Mouse (Mus musculus) G1E (cell line): ENCODE results near the gene Ube4b. TPM values are rescaled to one million over a fixed set of nuclear protein-coding genes. Genes with fewer than 3 reads are reported as not detected.
"Not testable (repeated sequence)": the region's sequence is repeated elsewhere in the genome, so short reads cannot be mapped to it uniquely, and the experiment has no call there.

Experiments used
- ATAC-seq: 2 replicates; pipeline ENCODE4 v1.8.0; 2016; ENCODE audit warnings: mild to moderate bottlenecking; ENCODE audit not compliant: insufficient number of reproducible peaks, poor library complexity, low FRiP score, severe bottlenecking; ENCODE audit errors: extremely low read depth
- DNase-seq: peaks from one replicate; pipeline ENCODE4 v3.0.0; 2012; ENCODE audit warnings: low spot score
- H3K27me3 ChIP-seq: 2 replicates; pipeline ENCODE4 v1.6.1; 2012; ENCODE audit warnings: mild to moderate bottlenecking, low read length, inconsistent platforms; ENCODE audit not compliant: insufficient read depth
- H3K36me3 ChIP-seq: replicated peaks from 2 replicates; pipeline ENCODE3; 2012; ENCODE audit warnings: mild to moderate bottlenecking, inconsistent platforms
- H3K4me1 ChIP-seq: 2 replicates; pipeline ENCODE4 v1.6.1; 2012; ENCODE audit warnings: low read depth, low read length, inconsistent platforms, mixed read lengths; ENCODE audit not compliant: insufficient read depth
- H3K4me3 ChIP-seq: 2 replicates; pipeline ENCODE4 v1.5.1; 2012; ENCODE audit warnings: low read depth, mild to moderate bottlenecking, inconsistent platforms, low read length, moderate library complexity, mixed read lengths
- H3K9me3 ChIP-seq: replicated peaks from 2 replicates; pipeline ENCODE4 v1.6.1; 2012; ENCODE audit warnings: inconsistent platforms
- CTCF ChIP-seq: IDR thresholded peaks from 2 replicates; pipeline ENCODE4 v1.5.1; 2012; ENCODE audit warnings: low read depth, low read length, inconsistent platforms, mixed read lengths
- GATA1 ChIP-seq: IDR thresholded peaks from 2 replicates; pipeline ENCODE4 v1.6.1; 2012; ENCODE audit warnings: borderline replicate concordance, low read length, inconsistent platforms, mixed read lengths
- GATA2 ChIP-seq: IDR thresholded peaks from 2 replicates; pipeline ENCODE4 v1.6.1; 2012; ENCODE audit warnings: low read depth, low read length, inconsistent platforms, borderline replicate concordance
- POLR2AphosphoS5 ChIP-seq: IDR thresholded peaks from 2 replicates; pipeline ENCODE4 v1.6.1; 2012; ENCODE audit warnings: low read depth, low read length, inconsistent platforms; ENCODE audit not compliant: insufficient replicate concordance
- TAL1 ChIP-seq: conservative IDR thresholded peaks from 2 replicates; pipeline ENCODE4 v1.6.1; 2012; ENCODE audit warnings: low read depth, low read length, inconsistent platforms, mixed read lengths
- polyA plus RNA-seq: library from polyadenylated mRNA; stranded (reverse); fragments of >175 nt; gene quantifications from 2 replicates; pipeline ENCODE4 v1.2.3, GENCODE M21; 2012
- total RNA-seq, 2 experiments: library from RNA; stranded (forward) in 1 of 2; stranded (reverse) in 1 of 2; fragments of 200-1000 nt in 1 of 2; fragments of >200 nt in 1 of 2; fragmentation: Nextera tagmentation in 1 of 2; gene quantifications; 2 replicates each; pipeline ENCODE4 v1.2.3; 2014 to 2017

The Ube4b gene
- total and polyA plus RNA-seq, 3 experiments = 51.9 to 346 (median 118) TPM

GRCm38 (mm10) chr4:149440576-149440975 is 14.0 kb upstream of the Ube4b start:
- no peaks in the 10 kb centered on the region for H3K9me3 ChIP-seq
- ATAC-seq (peak; percentile 61), DNase-seq (peak; percentile 30)
- H3K36me3 ChIP-seq = no peaks in the 10 kb centered on the region
- H3K4me3 ChIP-seq = no peak overlapping the region; the same call in 1 of the 2 replicates
- peaks cover 50% of the 10 kb centered on the region for H3K4me1 ChIP-seq
- no peaks in the 10 kb centered on the region for H3K27me3 ChIP-seq
- TF ChIP-seq POLR2AphosphoS5 = no peak
- no peak for TF ChIP-seq GATA1
- TF ChIP-seq CTCF = no peak
- no peak for TF ChIP-seq TAL1
- no peak for TF ChIP-seq GATA2

- not testable (repeated sequence) for H3K4me3 ChIP-seq, H3K9me3 ChIP-seq, ATAC-seq, H3K27me3 ChIP-seq, DNase-seq, H3K36me3 ChIP-seq
- peaks cover 31% of the 10 kb centered on the region for H3K4me1 ChIP-seq
Observed at GRCm38 (mm10) chr4:149431887-149432286, 5.3 kb upstream of the Ube4b start.

GRCm38 (mm10) chr4:149429592-149429991 is 3.0 kb upstream of the Ube4b start:
- no peak for DNase-seq
- Histone ChIP-seq H3K9me3 (no peaks in the 10 kb centered on the region), H3K4me3 (no peak overlapping the region), H3K27me3 (no peaks in the 10 kb centered on the region), H3K36me3 (no peaks in the 10 kb centered on the region), H3K4me1 (peaks cover 38% of the 10 kb centered on the region)
- ATAC-seq = no peak
- no peak for TF ChIP-seq GATA1
- TF ChIP-seq CTCF = no peak
- TF ChIP-seq POLR2AphosphoS5 = no peak
- TF ChIP-seq TAL1 = no peak
- TF ChIP-seq GATA2 = no peak

- Histone ChIP-seq H3K4me1 (peaks cover 44% of the 10 kb centered on the region), H3K4me3 (peak overlapping the region; percentile 97), H3K36me3 (peaks cover 22% of the 10 kb centered on the region), H3K9me3 (peaks cover 7% of the 10 kb centered on the region), H3K27me3 (no peaks in the 10 kb centered on the region)
- ATAC-seq (no peak), DNase-seq (peak; percentile 52)
- no peak for TF ChIP-seq POLR2AphosphoS5
- no peak for TF ChIP-seq GATA2
- TF ChIP-seq TAL1 = no peak
- no peak for TF ChIP-seq GATA1
- no peak for TF ChIP-seq CTCF
Observed at GRCm38 (mm10) chr4:149425801-149426292, 702 bp downstream of the Ube4b start.

- H3K27me3 ChIP-seq = no peaks in the 10 kb centered on the region
- TF ChIP-seq TAL1 (no peak), CTCF (no peak), GATA2 (no peak)
- H3K4me1 ChIP-seq = peaks cover 46% of the 10 kb centered on the region
- DNase-seq (no peak), ATAC-seq (no peak)
- H3K9me3 ChIP-seq = peaks cover 7% of the 10 kb centered on the region
- H3K4me3 ChIP-seq = peak overlapping the region; percentile 97; the same call in 1 of the 2 replicates
- H3K36me3 ChIP-seq = peaks cover 33% of the 10 kb centered on the region
Observed at GRCm38 (mm10) chr4:149424755-149425154, 1.8 kb downstream of the Ube4b start.

GRCm38 (mm10) chr4:149417854-149418365 is 8.6 kb downstream of the Ube4b start:
- Histone ChIP-seq H3K9me3 (peaks cover 11% of the 10 kb centered on the region), H3K4me1 (peaks cover 61% of the 10 kb centered on the region), H3K36me3 (peaks cover 87% of the 10 kb centered on the region), H3K4me3 (no peak overlapping the region), H3K27me3 (no peaks in the 10 kb centered on the region)
- ATAC-seq (no peak), DNase-seq (no peak)
- no peak for TF ChIP-seq TAL1
- no peak for TF ChIP-seq CTCF
- TF ChIP-seq GATA1 = no peak
- TF ChIP-seq GATA2 = no peak
- TF ChIP-seq POLR2AphosphoS5 = no peak

GRCm38 (mm10) chr4:149416986-149417385 is 9.6 kb downstream of the Ube4b start:
- Histone ChIP-seq H3K4me3 (no peak overlapping the region), H3K9me3 (peaks cover 11% of the 10 kb centered on the region), H3K27me3 (no peaks in the 10 kb centered on the region), H3K36me3 (peaks cover 87% of the 10 kb centered on the region), H3K4me1 (peaks cover 54% of the 10 kb centered on the region)
- ATAC-seq = no peak
- no peak for DNase-seq
- no peak for TF ChIP-seq CTCF
- no peak for TF ChIP-seq GATA2
- no peak for TF ChIP-seq GATA1
- TF ChIP-seq TAL1 = no peak
- no peak for TF ChIP-seq POLR2AphosphoS5
